Mouse (Mus musculus) myocyte (in vitro differentiated cells): Measurements from ENCODE around the gene Mrpl34.

Experiments used
- MAX ChIP-seq: IDR thresholded peaks from one replicate; pipeline ENCODE4 v1.6.1; 2011; ENCODE audit warnings: low read depth, mild to moderate bottlenecking, control low read depth
- MYOD1 ChIP-seq, 3 experiments: IDR thresholded peaks; one replicate each; pipeline ENCODE4 v1.6.1; 2011; ENCODE audit warnings: control low read depth in 2 of 3, low read depth in 2 of 3, mild to moderate bottlenecking in 2 of 3, moderate library complexity in 1 of 3; ENCODE audit not compliant: insufficient read length in 2 of 3, control insufficient read depth in 1 of 3
- POLR2A ChIP-seq: IDR thresholded peaks from one replicate; pipeline ENCODE4 v1.6.1; 2011; ENCODE audit warnings: low read depth, mild to moderate bottlenecking, control low read depth, moderate library complexity; ENCODE audit not compliant: insufficient read length
- POLR2AphosphoS2 ChIP-seq: IDR thresholded peaks from one replicate; pipeline ENCODE4 v1.6.1; 2011; ENCODE audit warnings: low read depth, control low read depth; ENCODE audit not compliant: insufficient read length
- USF1 ChIP-seq: IDR thresholded peaks from one replicate; pipeline ENCODE4 v1.6.1; 2011; ENCODE audit warnings: low read depth, mild to moderate bottlenecking, control low read depth, moderate library complexity

- TF ChIP-seq POLR2A: no peak
- no peak for TF ChIP-seq MYOD1 (IDR thresholded peaks at IDR 0.05; ENCODE audit: control insufficient read depth in 1 of 3, insufficient read length in 2 of 3, low read depth in 2 of 3)
- no peak for TF ChIP-seq MAX
- TF ChIP-seq USF1: no peak
- TF ChIP-seq POLR2AphosphoS2: no peak
These were observed 39.6 kb downstream of the Mrpl34 start for GRCm38 (mm10) chr8:71504349-71504748.
